Mouse (Mus musculus) midbrain, embryonic 12.5 days (tissue): ENCODE data around the gene Cyp21a1. TPM values are rescaled to one million over a fixed set of nuclear protein-coding genes. Genes with fewer than 3 reads are reported as not detected.
"Not testable (repeated sequence)": the region's sequence is repeated elsewhere in the genome, so short reads cannot be mapped to it uniquely, and the experiment has no call there.

Experiments
- ATAC-seq: fragments of 200-750 bp; cut with Nextera tagmentation; 2 replicates; pipeline ENCODE4 v1.8.0; 2017; ENCODE audit warnings: low read depth, moderate TSS enrichment, moderate library complexity; ENCODE audit not compliant: low FRiP score
- H3K27ac ChIP-seq: fragments of 300-500 bp; sonication (generic); replicated peaks from 2 replicates; pipeline ENCODE4 v1.5.1; 2016; ENCODE audit warnings: mild to moderate bottlenecking
- H3K27me3 ChIP-seq: fragments of 300-500 bp; sonication (generic); 2 replicates; pipeline ENCODE4 v1.6.1; 2016; ENCODE audit warnings: mild to moderate bottlenecking
- H3K36me3 ChIP-seq: fragments of 300-500 bp; sonication (generic); 2 replicates; pipeline ENCODE4 v1.6.1; 2016
- H3K4me1 ChIP-seq: fragments of 300-500 bp; sonication (generic); 2 replicates; pipeline ENCODE4 v1.6.1; 2016
- H3K4me2 ChIP-seq: fragments of 300-500 bp; sonication (generic); replicated peaks from 2 replicates; pipeline ENCODE4 v1.6.1; 2016; ENCODE audit warnings: mild to moderate bottlenecking, moderate library complexity
- H3K4me3 ChIP-seq: fragments of 300-500 bp; sonication (generic); 2 replicates; pipeline ENCODE4 v1.5.1; 2016; ENCODE audit warnings: mild to moderate bottlenecking
- H3K9ac ChIP-seq: fragments of 300-500 bp; sonication (generic); replicated peaks from 2 replicates; pipeline ENCODE4 v1.6.1; 2016; ENCODE audit warnings: mild to moderate bottlenecking, moderate library complexity
- H3K9me3 ChIP-seq: fragments of 300-500 bp; sonication (generic); 2 replicates; pipeline ENCODE4 v1.6.1; 2016; ENCODE audit warnings: mild to moderate bottlenecking
- WGBS: fragments of 180-500 bp; shearing (Covaris S2); methylation state at CpG from one replicate; pipeline ENCODE4 v1.1.7; 2016; 5-methylcytosine and 5-hydroxymethylcytosine counted together
- polyA plus RNA-seq: library from polyadenylated mRNA; unstranded; fragments of >200 nt; fragmentation: Nextera tagmentation; extraction: Ambion mirVana; gene quantifications from 2 replicates; pipeline ENCODE4 v1.2.1, GENCODE M21; 2016

Gene Cyp21a1
- not detected in 2 replicates for polyA plus RNA-seq

DNA sequence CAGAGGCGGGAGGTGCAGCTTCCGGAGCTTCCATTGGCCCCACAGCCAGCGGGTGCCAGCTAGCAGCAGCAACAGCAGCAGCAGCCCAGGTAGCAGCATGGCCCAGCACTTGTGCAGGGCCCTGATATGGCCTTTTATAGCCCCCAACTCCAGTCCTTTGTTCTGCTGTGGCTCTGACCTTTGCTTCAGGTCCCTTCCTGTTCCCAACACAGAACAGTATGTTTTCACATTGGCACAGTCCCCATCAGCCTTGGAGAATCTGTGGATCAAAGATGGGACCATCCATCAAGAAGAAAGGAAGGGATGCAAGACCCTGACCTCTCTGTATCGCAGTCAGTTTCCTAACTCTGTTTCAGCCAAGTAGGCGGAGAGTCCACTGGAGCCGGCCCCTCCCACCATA lies at the start of gene Cyp21a1:
Gene Cyp21a1 (minus strand): TSS at position 261 of the 400 bp plus-strand sequence.
- not testable (repeated sequence) for H3K4me1 ChIP-seq, H3K9me3 ChIP-seq, H3K27ac ChIP-seq, ATAC-seq, H3K36me3 ChIP-seq, H3K27me3 ChIP-seq, H3K4me3 ChIP-seq, H3K4me2 ChIP-seq, H3K9ac ChIP-seq
- WGBS: 86% methylated on average over 2 of the region's 6 CpGs

- no peak for ATAC-seq
- H3K9ac ChIP-seq: no peak overlapping the region
- WGBS: 84% methylated on average over 8 of the region's 8 CpGs
- no peak overlapping the region for H3K4me3 ChIP-seq
- no peak overlapping the region for H3K4me2 ChIP-seq
- peaks cover 58% of the 10 kb centered on the region for H3K36me3 ChIP-seq
- H3K4me1 ChIP-seq: peaks cover 22% of the 10 kb centered on the region
- no peak overlapping the region for H3K27ac ChIP-seq
- H3K27me3 ChIP-seq: no peaks in the 10 kb centered on the region
- no peaks in the 10 kb centered on the region for H3K9me3 ChIP-seq
Observed at GRCm38 (mm10) chr17:34853511-34853910, 49.1 kb upstream of the Cyp21a1 start.

DNA sequence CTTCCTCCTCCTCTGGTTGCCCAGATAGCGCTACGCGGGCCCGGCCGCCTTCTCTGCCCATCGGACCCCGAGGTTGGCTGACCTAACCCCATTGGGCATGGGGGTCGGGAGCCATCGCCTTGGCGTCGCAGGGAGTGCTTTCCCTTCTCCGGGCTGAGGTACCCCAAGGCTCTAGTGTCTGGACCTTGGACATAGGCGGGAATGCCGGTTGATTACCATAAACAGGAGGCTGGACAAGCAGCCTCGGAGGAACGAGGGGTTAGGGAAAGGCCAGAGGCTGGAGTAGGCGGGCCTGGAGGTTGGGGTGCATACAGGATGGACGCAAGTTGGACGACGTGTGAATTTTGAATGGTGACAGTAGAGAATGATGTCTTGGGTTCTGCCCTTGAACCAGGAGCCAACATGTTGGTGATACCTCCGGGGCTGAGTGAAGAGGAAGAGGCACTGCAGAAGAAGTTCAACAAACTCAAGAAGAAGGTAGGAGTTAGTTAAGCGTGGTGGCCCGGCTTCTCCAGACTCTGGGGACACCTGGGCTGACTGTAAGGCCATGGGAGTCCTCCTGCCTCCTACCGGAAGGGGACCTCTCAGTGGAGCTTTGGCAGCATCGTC lies 46.3 kb upstream of the Cyp21a1 start:
- H3K4me3 ChIP-seq: peak overlapping the region; percentile 80
- peak overlapping the region; percentile 55; the same call in 1 of the 2 replicates for H3K27ac ChIP-seq
- peak overlapping the region; percentile 90 for H3K4me2 ChIP-seq
- H3K4me1 ChIP-seq: peaks cover 22% of the 10 kb centered on the region
- no peaks in the 10 kb centered on the region for H3K9me3 ChIP-seq
- peaks cover 62% of the 10 kb centered on the region for H3K36me3 ChIP-seq
- 2% methylated on average over 25 of the region's 25 CpGs for WGBS
- ATAC-seq: no peak
- peak overlapping the region; percentile 88 for H3K9ac ChIP-seq
- no peaks in the 10 kb centered on the region for H3K27me3 ChIP-seq

DNA sequence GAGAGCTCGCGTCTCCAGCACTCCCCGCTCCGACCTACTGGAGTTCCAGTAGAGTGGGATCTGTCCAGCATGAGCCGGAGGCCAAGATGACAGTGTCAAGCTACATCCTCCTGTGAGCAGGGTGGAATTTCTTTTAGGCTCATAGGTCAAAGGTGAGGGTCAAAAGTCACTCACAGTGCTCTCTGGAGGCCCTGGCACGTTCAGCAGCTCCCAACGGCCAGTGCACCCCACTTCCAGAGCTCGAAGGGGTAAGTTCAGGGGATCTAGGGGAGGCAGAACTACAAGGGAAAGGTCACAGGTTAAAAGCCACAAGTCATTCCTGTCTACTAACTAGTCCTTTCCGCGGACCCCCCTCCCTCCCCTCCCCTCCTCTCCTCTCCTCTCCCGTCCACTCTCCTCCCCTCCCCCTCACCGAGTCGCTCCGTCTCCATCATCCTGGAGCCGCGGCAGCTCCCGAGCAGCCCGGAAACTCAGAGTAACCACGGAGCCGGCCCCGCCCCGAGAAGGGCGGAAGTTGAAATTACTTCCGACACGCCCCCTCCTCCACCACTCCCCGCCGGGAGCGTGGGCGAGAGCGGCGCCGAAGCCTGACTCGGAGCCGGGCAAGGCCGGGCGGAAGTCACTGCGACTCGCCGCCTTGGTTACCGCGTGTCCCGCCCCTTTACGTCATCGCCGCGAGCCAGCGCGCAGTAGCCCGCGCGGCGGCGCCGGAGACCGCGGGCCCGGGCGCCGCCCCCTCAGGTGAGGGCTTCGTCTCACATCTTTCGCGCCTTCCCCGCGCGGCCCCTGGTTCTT lies 45.6 kb upstream of the Cyp21a1 start, which contains the start of the genes Skiv2l and Nelfe:
Gene Skiv2l (minus strand): TSS at position 489 of the 795 bp plus-strand sequence.
Gene Nelfe (plus strand): TSS at position 670 of the 795 bp plus-strand sequence.
- peak within 1 kb of the TSS; percentile 90 for H3K4me2 ChIP-seq
- peak; percentile 97 for ATAC-seq
- H3K9ac ChIP-seq: peak within 1 kb of the TSS; percentile 88
- H3K36me3 ChIP-seq: peaks cover 62% of the 10 kb centered on the region
- H3K4me1 ChIP-seq: peaks cover 22% of the 10 kb centered on the region
- H3K27ac ChIP-seq: peak within 1 kb of the TSS; percentile 55; the same call in 1 of the 2 replicates
- under 1% methylated on average over 53 of the region's 65 CpGs for WGBS
- H3K4me3 ChIP-seq: peak within 1 kb of the TSS; percentile 80
- H3K27me3 ChIP-seq: no peaks in the 10 kb centered on the region
- no peaks in the 10 kb centered on the region for H3K9me3 ChIP-seq

- Histone ChIP-seq H3K27me3 (no peaks in the 10 kb centered on the region), H3K27ac (no peak overlapping the region), H3K9me3 (no peaks in the 10 kb centered on the region), H3K9ac (no peak overlapping the region), H3K4me2 (no peak overlapping the region), H3K4me3 (no peak overlapping the region), H3K36me3 (peaks cover 61% of the 10 kb centered on the region), H3K4me1 (peaks cover 22% of the 10 kb centered on the region)
- 95% methylated on average over 7 of the region's 7 CpGs for WGBS
- ATAC-seq: no peak
Observed at GRCm38 (mm10) chr17:34847615-34848014, 43.3 kb upstream of the Cyp21a1 start.

- no peaks in the 10 kb centered on the region for H3K27me3 ChIP-seq
- H3K36me3 ChIP-seq: peaks cover 61% of the 10 kb centered on the region
- H3K4me2 ChIP-seq: no peak overlapping the region
- ATAC-seq: no peak
- WGBS: 90% methylated on average over 6 of the region's 6 CpGs
- no peak overlapping the region for H3K9ac ChIP-seq
- H3K4me1 ChIP-seq: peaks cover 22% of the 10 kb centered on the region
- no peak overlapping the region for H3K4me3 ChIP-seq
- no peaks in the 10 kb centered on the region for H3K9me3 ChIP-seq
- no peak overlapping the region for H3K27ac ChIP-seq
Observed at GRCm38 (mm10) chr17:34847192-34847591, 42.8 kb upstream of the Cyp21a1 start.

DNA sequence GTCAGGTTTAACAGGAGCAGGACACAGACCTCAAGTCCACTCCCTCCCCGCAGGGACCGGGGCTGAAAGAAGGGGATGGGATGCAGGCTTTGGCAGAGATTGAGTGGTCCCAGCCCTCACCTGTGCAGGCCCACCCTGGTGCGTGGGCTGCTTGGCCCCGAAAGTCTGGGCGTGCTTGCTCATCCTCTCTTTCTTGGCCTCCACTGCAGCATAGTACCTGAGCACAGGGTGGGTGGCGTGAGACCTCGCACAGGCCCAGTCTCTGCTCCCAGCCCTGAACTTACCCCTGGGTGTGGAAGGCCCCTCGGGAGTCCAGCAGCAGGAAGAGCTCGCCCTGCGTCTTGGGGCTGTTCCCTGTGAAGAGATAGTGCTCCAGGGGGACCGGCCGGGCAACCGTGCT lies 40.5 kb upstream of the Cyp21a1 start:
- peaks cover 8% of the 10 kb centered on the region for H3K4me1 ChIP-seq
- no peaks in the 10 kb centered on the region for H3K27me3 ChIP-seq
- H3K9me3 ChIP-seq: no peaks in the 10 kb centered on the region
- 92% methylated on average over 13 of the region's 13 CpGs for WGBS
- H3K27ac ChIP-seq: no peak overlapping the region
- no peak overlapping the region for H3K4me3 ChIP-seq
- H3K36me3 ChIP-seq: peaks cover 82% of the 10 kb centered on the region
- H3K9ac ChIP-seq: no peak overlapping the region
- no peak overlapping the region for H3K4me2 ChIP-seq
- no peak for ATAC-seq

- Histone ChIP-seq H3K27ac (no peak overlapping the region), H3K36me3 (peaks cover 74% of the 10 kb centered on the region), H3K4me3 (no peak overlapping the region), H3K9me3 (no peaks in the 10 kb centered on the region), H3K4me1 (peaks cover 22% of the 10 kb centered on the region), H3K27me3 (no peaks in the 10 kb centered on the region), H3K9ac (no peak overlapping the region), H3K4me2 (no peak overlapping the region)
- 91% methylated on average over 6 of the region's 6 CpGs for WGBS
- ATAC-seq: no peak
Observed at GRCm38 (mm10) chr17:34840736-34841307, 36.5 kb upstream of the Cyp21a1 start.

DNA sequence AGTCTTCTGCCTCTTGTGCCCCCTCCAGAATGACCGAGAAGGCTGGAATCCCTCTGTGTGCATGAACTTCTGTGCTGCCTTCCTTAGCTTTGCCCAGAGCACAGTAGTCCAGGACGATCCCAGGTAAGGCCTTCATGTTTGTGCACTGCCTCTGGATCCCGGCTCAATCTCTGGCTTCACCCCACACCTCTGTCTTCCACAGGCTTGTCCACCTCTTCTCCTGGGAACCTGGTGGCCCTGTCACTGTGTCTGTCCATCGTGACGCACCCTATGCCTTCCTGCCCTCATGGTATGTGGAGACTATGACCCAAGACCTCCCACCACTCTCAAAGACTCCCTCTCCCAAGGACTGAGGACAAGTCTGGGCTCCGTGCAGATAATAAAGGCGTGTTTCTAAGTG lies 34.4 kb upstream of the Cyp21a1 start:
- Histone ChIP-seq H3K4me2 (peak overlapping the region; percentile 98; the same call in 1 of the 2 replicates), H3K4me3 (no peak overlapping the region)
- 87% methylated on average over 7 of the region's 7 CpGs for WGBS

GRCm38 (mm10) chr17:34837464-34838324 lies 33.3 kb upstream of the Cyp21a1 start:
- Histone ChIP-seq H3K4me3 (peak overlapping the region; percentile 75), H3K4me1 (peaks cover 26% of the 10 kb centered on the region), H3K27ac (peak overlapping the region; percentile 82), H3K27me3 (no peaks in the 10 kb centered on the region), H3K9me3 (no peaks in the 10 kb centered on the region), H3K9ac (peak overlapping the region; percentile 70), H3K36me3 (peaks cover 52% of the 10 kb centered on the region), H3K4me2 (peak overlapping the region; percentile 98)
- ATAC-seq: peak; percentile 3; the same call in 1 of the 2 replicates
- WGBS: 41% methylated on average over 43 of the region's 43 CpGs

More for the DNA sequence above, 34.4 kb upstream of the Cyp21a1 start:
- H3K36me3 ChIP-seq: peaks cover 55% of the 10 kb centered on the region
- no peaks in the 10 kb centered on the region for H3K27me3 ChIP-seq
- no peak for ATAC-seq
- H3K9me3 ChIP-seq: no peaks in the 10 kb centered on the region
- no peak overlapping the region for H3K9ac ChIP-seq
- no peak overlapping the region for H3K27ac ChIP-seq
- peaks cover 26% of the 10 kb centered on the region for H3K4me1 ChIP-seq

GRCm38 (mm10) chr17:34836856-34837221 lies 32.5 kb upstream of the Cyp21a1 start, which contains the start of the genes Stk19 and Dxo:
TSS of gene Stk19 (minus strand) at chr17:34836945.
TSS of gene Dxo (plus strand) at chr17:34837019.
- WGBS: under 1% methylated on average over 40 of the region's 40 CpGs
- peaks cover 52% of the 10 kb centered on the region for H3K36me3 ChIP-seq
- peak; percentile 92 for ATAC-seq

More at GRCm38 (mm10) chr17:34836856-34837221, 32.5 kb upstream of the Cyp21a1 start, which contains the start of the genes Stk19 and Dxo:
- Histone ChIP-seq H3K9me3 (no peaks in the 10 kb centered on the region), H3K4me1 (peaks cover 26% of the 10 kb centered on the region), H3K27ac (peak within 1 kb of the TSS; percentile 82), H3K4me2 (peak within 1 kb of the TSS; percentile 98), H3K9ac (peak within 1 kb of the TSS; percentile 74), H3K4me3 (peak within 1 kb of the TSS; percentile 75), H3K27me3 (no peaks in the 10 kb centered on the region)
